Mouse (Mus musculus) retina, postnatal 1 day (tissue): ENCODE data around the gene Rdh7.
A peak's percentile ranks its signal among the peaks of the same experiment; 100 is the strongest.
"Not testable (repeated sequence)": the region's sequence is repeated elsewhere in the genome, so short reads cannot be mapped to it uniquely, and the experiment has no call there.

Source experiments
- DNase-seq: peaks from one replicate; pipeline ENCODE4 v3.0.0-alpha.2; 2012

Rdh7 gene

GRCm38 (mm10) chr10:127888605-127889004 lies at the start of gene Rdh7:
Rdh7 (minus strand) TSS chr10:127888817.
- DNase-seq = no peak

- DNase-seq = peak; percentile 79
These were observed 48.9 kb upstream of the Rdh7 start for GRCm38 (mm10) chr10:127937428-127938010.

- no peak for DNase-seq
These were observed 48.3 kb upstream of the Rdh7 start for GRCm38 (mm10) chr10:127936747-127937409.

GRCm38 (mm10) chr10:127936271-127936670 lies 47.7 kb upstream of the Rdh7 start:
- no peak for DNase-seq

- DNase-seq = no peak
These were observed 43.8 kb upstream of the Rdh7 start for GRCm38 (mm10) chr10:127932290-127932926.

- no peak for DNase-seq
These were observed 39.1 kb upstream of the Rdh7 start for GRCm38 (mm10) chr10:127927737-127928136.

GRCm38 (mm10) chr10:127924597-127925378 lies 36.2 kb upstream of the Rdh7 start:
- peak; percentile 63 for DNase-seq

- DNase-seq = no peak
These were observed 34.4 kb upstream of the Rdh7 start for GRCm38 (mm10) chr10:127923024-127923423.

GRCm38 (mm10) chr10:127922241-127922640 lies 33.6 kb upstream of the Rdh7 start:
- no peak for DNase-seq

- no peak for DNase-seq
These were observed 29.0 kb upstream of the Rdh7 start for GRCm38 (mm10) chr10:127917651-127918050.

- not testable (repeated sequence) for DNase-seq
These were observed 28.6 kb upstream of the Rdh7 start for GRCm38 (mm10) chr10:127917183-127917582.

- DNase-seq = no peak
These were observed 27.0 kb upstream of the Rdh7 start for GRCm38 (mm10) chr10:127915578-127915977.

GRCm38 (mm10) chr10:127907386-127907951 lies 18.9 kb upstream of the Rdh7 start:
- no peak for DNase-seq

- no peak for DNase-seq
These were observed 17.5 kb upstream of the Rdh7 start for GRCm38 (mm10) chr10:127906138-127906537.

GRCm38 (mm10) chr10:127904718-127905446 lies 16.3 kb upstream of the Rdh7 start:
- peak; percentile 70 for DNase-seq

- no peak for DNase-seq
These were observed 14.5 kb upstream of the Rdh7 start for GRCm38 (mm10) chr10:127903116-127903515.

- DNase-seq = no peak
These were observed 13.1 kb upstream of the Rdh7 start for GRCm38 (mm10) chr10:127901751-127902150.

GRCm38 (mm10) chr10:127899783-127900182 lies 11.2 kb upstream of the Rdh7 start:
- DNase-seq = no peak

GRCm38 (mm10) chr10:127898218-127898617 lies 9.6 kb upstream of the Rdh7 start, which contains the start of gene Sdr9c7:
Sdr9c7 (plus strand) TSS chr10:127898518.
- no peak for DNase-seq

- DNase-seq = no peak
These were observed 8.9 kb upstream of the Rdh7 start for GRCm38 (mm10) chr10:127897506-127897905.

- DNase-seq = no peak
These were observed 8.1 kb upstream of the Rdh7 start for GRCm38 (mm10) chr10:127896705-127897104.
